Mouse (Mus musculus): ENCODE measurements around the gene Olfr113. TPM values are rescaled to one million over a fixed set of nuclear protein-coding genes. Genes with fewer than 3 reads are reported as not detected.

Gene Olfr113
- polyA plus RNA-seq (2015; fragmentation: Illumina TruSeq; extraction: RNeasy Lipid Tissue Mini Kit (QIAGEN cat#74804); ENCODE audit: low read depth, low replicate concordance), result not detected

GRCm38 (mm10) chr17:37577563-37577962 is at the start of gene Olfr113:
Gene Olfr113, minus strand, starts transcription at chr17:37577663.

GRCm38 (mm10) chr17:37627009-37627408 is 49.5 kb upstream of the Olfr113 start, which contains the start of the genes Olfr115 and Olfr116:
Gene Olfr115, minus strand, starts transcription at chr17:37627109.
Gene Olfr116, minus strand, starts transcription at chr17:37627199.

GRCm38 (mm10) chr17:37592643-37593042 is 15.2 kb upstream of the Olfr113 start, which contains the start of gene Olfr114:
Gene Olfr114, minus strand, starts transcription at chr17:37592743.

GRCm38 (mm10) chr17:37569351-37569750 is 8.1 kb downstream of the Olfr113 start, which contains the start of gene Olfr112:
Gene Olfr112, minus strand, starts transcription at chr17:37569451.

Other genes with a start within 250 kb of the Olfr113 start
- not detected for gene Olfr103, start 238.0 kb downstream of the Olfr113 start, polyA plus RNA-seq (2015; fragmentation: Illumina TruSeq; extraction: RNeasy Lipid Tissue Mini Kit (QIAGEN cat#74804); ENCODE audit: low read depth, low replicate concordance)
- not detected for gene Olfr104-ps, start 218.1 kb downstream of the Olfr113 start, polyA plus RNA-seq (2015; fragmentation: Illumina TruSeq; extraction: RNeasy Lipid Tissue Mini Kit (QIAGEN cat#74804); ENCODE audit: low read depth, low replicate concordance)
- not detected for gene Olfr105-ps, start 198.6 kb downstream of the Olfr113 start, polyA plus RNA-seq (2015; fragmentation: Illumina TruSeq; extraction: RNeasy Lipid Tissue Mini Kit (QIAGEN cat#74804); ENCODE audit: low read depth, low replicate concordance)
- gene Olfr106-ps, start 187.3 kb downstream of the Olfr113 start, polyA plus RNA-seq (2015; fragmentation: Illumina TruSeq; extraction: RNeasy Lipid Tissue Mini Kit (QIAGEN cat#74804); ENCODE audit: low read depth, low replicate concordance), result not detected
- not detected for gene Olfr107, start 178.4 kb downstream of the Olfr113 start, polyA plus RNA-seq (2015; fragmentation: Illumina TruSeq; extraction: RNeasy Lipid Tissue Mini Kit (QIAGEN cat#74804); ENCODE audit: low read depth, low replicate concordance)
- not detected for gene Olfr108, start 132.2 kb downstream of the Olfr113 start, polyA plus RNA-seq (2015; fragmentation: Illumina TruSeq; extraction: RNeasy Lipid Tissue Mini Kit (QIAGEN cat#74804); ENCODE audit: low read depth, low replicate concordance)
- gene Olfr109, start 118.7 kb downstream of the Olfr113 start, polyA plus RNA-seq (2015; fragmentation: Illumina TruSeq; extraction: RNeasy Lipid Tissue Mini Kit (QIAGEN cat#74804); ENCODE audit: low read depth, low replicate concordance), result not detected
- gene H2-M2, start 94.1 kb downstream of the Olfr113 start, polyA plus RNA-seq (2015; fragmentation: Illumina TruSeq; extraction: RNeasy Lipid Tissue Mini Kit (QIAGEN cat#74804); ENCODE audit: low read depth, low replicate concordance), result not detected
- not detected for gene Olfr110, start 85.2 kb downstream of the Olfr113 start, polyA plus RNA-seq (2015; fragmentation: Illumina TruSeq; extraction: RNeasy Lipid Tissue Mini Kit (QIAGEN cat#74804); ENCODE audit: low read depth, low replicate concordance)
- not detected for gene Olfr111, start 69.6 kb downstream of the Olfr113 start, polyA plus RNA-seq (2015; fragmentation: Illumina TruSeq; extraction: RNeasy Lipid Tissue Mini Kit (QIAGEN cat#74804); ENCODE audit: low read depth, low replicate concordance)
- not detected for gene Olfr112, start 8.2 kb downstream of the Olfr113 start, polyA plus RNA-seq (2015; fragmentation: Illumina TruSeq; extraction: RNeasy Lipid Tissue Mini Kit (QIAGEN cat#74804); ENCODE audit: low read depth, low replicate concordance)
- gene Olfr114, start 15.1 kb upstream of the Olfr113 start, polyA plus RNA-seq (2015; fragmentation: Illumina TruSeq; extraction: RNeasy Lipid Tissue Mini Kit (QIAGEN cat#74804); ENCODE audit: low read depth, low replicate concordance), result not detected
- gene Olfr115, start 49.4 kb upstream of the Olfr113 start, polyA plus RNA-seq (2015; fragmentation: Illumina TruSeq; extraction: RNeasy Lipid Tissue Mini Kit (QIAGEN cat#74804); ENCODE audit: low read depth, low replicate concordance), result not detected
- gene Olfr116, start 49.5 kb upstream of the Olfr113 start, polyA plus RNA-seq (2015; fragmentation: Illumina TruSeq; extraction: RNeasy Lipid Tissue Mini Kit (QIAGEN cat#74804); ENCODE audit: low read depth, low replicate concordance), result not detected
- gene Olfr117, start 86.1 kb upstream of the Olfr113 start, polyA plus RNA-seq (2015; fragmentation: Illumina TruSeq; extraction: RNeasy Lipid Tissue Mini Kit (QIAGEN cat#74804); ENCODE audit: low read depth, low replicate concordance), result not detected
- gene Olfr118, start 89.3 kb upstream of the Olfr113 start, polyA plus RNA-seq (2015; fragmentation: Illumina TruSeq; extraction: RNeasy Lipid Tissue Mini Kit (QIAGEN cat#74804); ENCODE audit: low read depth, low replicate concordance), result not detected
- gene Olfr119, start 118.9 kb upstream of the Olfr113 start, polyA plus RNA-seq (2015; fragmentation: Illumina TruSeq; extraction: RNeasy Lipid Tissue Mini Kit (QIAGEN cat#74804); ENCODE audit: low read depth, low replicate concordance), result not detected
- gene Olfr120, start 144.1 kb upstream of the Olfr113 start, polyA plus RNA-seq (2015; fragmentation: Illumina TruSeq; extraction: RNeasy Lipid Tissue Mini Kit (QIAGEN cat#74804); ENCODE audit: low read depth, low replicate concordance), result not detected
- not detected for gene Olfr121, start 171.2 kb upstream of the Olfr113 start, polyA plus RNA-seq (2015; fragmentation: Illumina TruSeq; extraction: RNeasy Lipid Tissue Mini Kit (QIAGEN cat#74804); ENCODE audit: low read depth, low replicate concordance)
- not detected for gene Olfr122, start 190.9 kb upstream of the Olfr113 start, polyA plus RNA-seq (2015; fragmentation: Illumina TruSeq; extraction: RNeasy Lipid Tissue Mini Kit (QIAGEN cat#74804); ENCODE audit: low read depth, low replicate concordance)
- gene Olfr123, start 215.9 kb upstream of the Olfr113 start, polyA plus RNA-seq (2015; fragmentation: Illumina TruSeq; extraction: RNeasy Lipid Tissue Mini Kit (QIAGEN cat#74804); ENCODE audit: low read depth, low replicate concordance), result not detected
- gene Olfr124, start 222.2 kb upstream of the Olfr113 start, polyA plus RNA-seq (2015; fragmentation: Illumina TruSeq; extraction: RNeasy Lipid Tissue Mini Kit (QIAGEN cat#74804); ENCODE audit: low read depth, low replicate concordance), result not detected